Mouse (Mus musculus) kidney, postnatal 0 days (tissue): ENCODE measurements around the gene Gm364. TPM values are rescaled to one million over a fixed set of nuclear protein-coding genes. Genes with fewer than 3 reads are reported as not detected.

Experiments used
- ATAC-seq: fragments of 200-750 bp; cut with Nextera tagmentation; replicated peaks from 2 replicates; pipeline ENCODE4 v1.8.0; 2017; ENCODE audit warnings: low read depth, moderate number of reproducible peaks, moderate TSS enrichment, moderate library complexity; ENCODE audit not compliant: low FRiP score
- DNase-seq: peaks from one replicate; pipeline ENCODE4 v3.0.0-alpha.2; 2016; ENCODE audit warnings: low spot score
- H3K27ac ChIP-seq: fragments of 300-500 bp; sonication (generic); 2 replicates; pipeline ENCODE4 v1.5.1; 2014; ENCODE audit warnings: mild to moderate bottlenecking
- H3K27me3 ChIP-seq: fragments of 300-500 bp; sonication (generic); 2 replicates; pipeline ENCODE4 v1.6.1; 2014; ENCODE audit warnings: low read length, mixed read lengths; ENCODE audit not compliant: insufficient read depth
- H3K36me3 ChIP-seq: fragments of 300-500 bp; sonication (generic); 2 replicates; pipeline ENCODE4 v1.6.1; 2014; ENCODE audit warnings: low read length, mixed read lengths; ENCODE audit not compliant: insufficient read depth
- H3K4me1 ChIP-seq: fragments of 300-500 bp; sonication (generic); replicated peaks from 2 replicates; pipeline ENCODE4 v1.6.1; 2014; ENCODE audit warnings: antibody characterized with exemption, low read length, mixed read lengths; ENCODE audit not compliant: insufficient read depth
- H3K4me2 ChIP-seq: fragments of 300-500 bp; sonication (generic); 2 replicates; pipeline ENCODE4 v1.6.1; 2014; ENCODE audit warnings: mild to moderate bottlenecking, low read length, moderate library complexity, mixed read lengths
- H3K4me3 ChIP-seq: fragments of 300-500 bp; sonication (generic); replicated peaks from 2 replicates; pipeline ENCODE4 v1.5.1; 2014; ENCODE audit warnings: low read depth, low read length
- H3K9ac ChIP-seq: fragments of 300-500 bp; sonication (generic); 2 replicates; pipeline ENCODE4 v1.6.1; 2014; ENCODE audit warnings: low read depth, low read length
- H3K9me3 ChIP-seq: fragments of 300-500 bp; sonication (generic); replicated peaks from 2 replicates; pipeline ENCODE4 v1.6.1; 2016; ENCODE audit warnings: low read length, inconsistent platforms, mixed read lengths
- CTCF ChIP-seq: IDR thresholded peaks from 2 replicates; pipeline ENCODE4 v1.5.1; 2016; ENCODE audit warnings: antibody characterized with exemption, low read depth, mild to moderate bottlenecking, moderate library complexity
- WGBS: fragments of 180-500 bp; shearing (Covaris S2); extraction: QIAGEN DNeasy Blood & Tissue Kit; methylation state at CpG from one replicate; pipeline ENCODE4 v1.1.7; 2014; 5-methylcytosine and 5-hydroxymethylcytosine counted together
- polyA plus RNA-seq: library from polyadenylated mRNA; unstranded; fragments of >200 nt; fragmentation: Nextera tagmentation; extraction: Ambion mirVana; gene quantifications from 2 replicates; pipeline ENCODE4 v1.2.1, GENCODE M21; 2015

Gene Gm364
- polyA plus RNA-seq = 0.06 TPM in 1 of 2 replicates, not detected in the other

DNA sequence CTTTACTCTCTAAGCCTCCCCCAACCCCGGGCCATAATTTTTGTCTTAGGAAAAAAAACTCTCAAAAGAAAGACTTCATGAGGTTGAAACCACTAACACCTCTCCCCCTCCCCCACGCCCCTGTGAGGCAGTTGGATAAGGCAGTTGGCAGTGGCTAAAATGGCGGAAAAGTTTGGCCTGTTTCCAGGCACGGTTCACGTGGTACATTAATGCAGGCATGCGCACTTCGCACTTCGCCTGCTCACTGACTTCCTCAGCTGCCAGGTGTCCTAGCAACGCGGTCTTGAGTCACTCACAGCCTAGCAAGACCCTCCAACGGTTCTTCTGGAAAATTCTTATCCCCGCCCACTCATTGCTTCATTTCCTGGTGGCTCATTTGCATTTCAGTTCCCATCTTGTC, at the start of gene Gm364:
Gene Gm364, plus strand, starts transcription at position 386 of the 400 bp plus-strand sequence.
- H3K27me3 ChIP-seq = no peaks in the 10 kb centered on the region
- no peak for TF ChIP-seq CTCF
- H3K9ac ChIP-seq = no peak within 1 kb of the TSS
- DNase-seq = no peak
- H3K9me3 ChIP-seq = no peaks in the 10 kb centered on the region
- H3K27ac ChIP-seq = no peak within 1 kb of the TSS
- no peaks in the 10 kb centered on the region for H3K36me3 ChIP-seq
- no peak for ATAC-seq
- WGBS = 89% methylated on average over 12 of the region's 12 CpGs
- H3K4me3 ChIP-seq = no peak within 1 kb of the TSS
- H3K4me1 ChIP-seq = no peaks in the 10 kb centered on the region
- H3K4me2 ChIP-seq = no peak within 1 kb of the TSS

DNA sequence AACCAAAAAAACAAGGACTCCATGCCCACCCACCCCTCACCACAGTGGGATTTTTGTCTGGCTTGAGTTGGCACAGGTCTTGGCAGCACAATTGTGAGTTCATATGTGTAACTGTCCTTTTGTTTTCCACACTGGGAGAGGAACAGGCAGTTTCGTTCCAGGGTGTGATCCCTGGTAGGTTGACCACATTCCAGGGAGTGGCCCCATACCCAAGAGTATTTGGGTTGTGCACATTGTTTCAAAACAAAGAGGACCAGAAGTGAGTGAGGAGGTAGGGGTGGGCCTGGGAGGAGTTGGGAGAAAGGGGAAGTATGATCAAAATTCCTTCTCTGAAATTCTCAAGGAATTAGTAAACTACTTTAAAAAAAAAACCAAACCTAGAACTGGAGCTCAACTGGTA, 49.6 kb upstream of the Gm364 start:
- 75% methylated on average over 1 of the region's 1 CpGs for WGBS
- no peaks in the 10 kb centered on the region for H3K9me3 ChIP-seq
- H3K4me2 ChIP-seq = no peak overlapping the region
- H3K4me1 ChIP-seq = no peaks in the 10 kb centered on the region
- DNase-seq = no peak
- H3K4me3 ChIP-seq = no peak overlapping the region
- no peak for ATAC-seq
- H3K36me3 ChIP-seq = no peaks in the 10 kb centered on the region
- H3K9ac ChIP-seq = no peak overlapping the region
- H3K27me3 ChIP-seq = no peaks in the 10 kb centered on the region
- TF ChIP-seq CTCF = no peak
- H3K27ac ChIP-seq = no peak overlapping the region

DNA sequence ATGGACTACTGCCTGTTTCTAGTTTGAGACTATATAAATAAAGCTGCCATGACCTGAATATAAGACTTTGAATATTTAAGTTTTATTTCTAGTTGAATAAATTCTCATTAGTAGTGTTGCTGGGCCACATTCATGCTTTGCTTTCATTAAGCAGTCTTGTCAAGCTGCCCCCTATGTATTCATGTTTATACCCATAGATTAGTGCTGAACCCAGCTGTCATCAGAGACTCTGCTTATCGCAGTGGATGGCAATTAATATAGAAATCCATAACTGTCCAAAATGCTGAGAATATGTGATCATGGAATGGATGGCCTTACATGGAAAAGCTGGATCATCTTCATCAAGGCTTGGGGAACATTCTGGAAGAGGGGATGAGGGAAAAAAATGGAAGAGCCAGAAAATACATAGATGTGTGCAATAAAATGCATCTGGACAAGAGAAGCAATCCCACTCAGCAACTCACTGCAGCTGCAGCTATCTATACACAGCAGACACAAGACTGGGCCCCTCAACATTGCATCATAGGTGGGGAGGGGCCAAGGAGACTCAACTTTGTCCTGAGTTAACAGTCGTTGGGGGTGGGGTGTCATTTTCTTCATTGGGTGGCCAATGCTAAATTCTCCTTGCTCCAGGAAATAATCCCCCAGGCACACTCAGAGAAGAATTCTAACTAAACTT, 43.9 kb upstream of the Gm364 start:
- Histone ChIP-seq H3K27me3 (no peaks in the 10 kb centered on the region), H3K4me2 (no peak overlapping the region), H3K9me3 (no peaks in the 10 kb centered on the region), H3K36me3 (no peaks in the 10 kb centered on the region), H3K27ac (no peak overlapping the region), H3K4me1 (no peaks in the 10 kb centered on the region), H3K4me3 (no peak overlapping the region), H3K9ac (no peak overlapping the region)
- WGBS = 61% methylated on average over 2 of the region's 2 CpGs
- TF ChIP-seq CTCF = no peak
- no peak for ATAC-seq
- no peak for DNase-seq

DNA sequence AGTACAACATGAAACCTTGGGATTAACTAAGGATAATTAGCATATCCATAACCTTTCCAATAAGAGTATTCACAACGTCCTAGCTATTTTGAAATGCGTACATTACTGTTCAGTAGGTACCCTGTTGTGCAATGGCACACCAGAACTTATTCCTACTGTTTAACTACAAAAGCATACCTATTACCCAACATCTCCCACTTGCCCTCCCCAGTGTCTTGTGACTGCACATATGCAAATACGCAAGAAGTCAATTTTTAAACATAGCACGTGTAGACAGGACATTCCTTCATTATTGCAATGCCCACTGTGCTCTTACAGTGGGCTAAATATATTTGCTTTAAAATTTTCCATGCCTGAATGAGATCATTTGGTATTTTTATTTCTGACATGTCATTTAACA, 36.0 kb upstream of the Gm364 start:
- Histone ChIP-seq H3K4me2 (no peak overlapping the region), H3K4me3 (no peak overlapping the region), H3K36me3 (no peaks in the 10 kb centered on the region), H3K4me1 (no peaks in the 10 kb centered on the region), H3K27ac (no peak overlapping the region), H3K9ac (no peak overlapping the region), H3K9me3 (no peaks in the 10 kb centered on the region), H3K27me3 (no peaks in the 10 kb centered on the region)
- TF ChIP-seq CTCF = no peak
- WGBS = 79% methylated on average over 4 of the region's 4 CpGs
- DNase-seq (no peak), ATAC-seq (peak; percentile 71; the same call in 1 of the 2 replicates)

DNA sequence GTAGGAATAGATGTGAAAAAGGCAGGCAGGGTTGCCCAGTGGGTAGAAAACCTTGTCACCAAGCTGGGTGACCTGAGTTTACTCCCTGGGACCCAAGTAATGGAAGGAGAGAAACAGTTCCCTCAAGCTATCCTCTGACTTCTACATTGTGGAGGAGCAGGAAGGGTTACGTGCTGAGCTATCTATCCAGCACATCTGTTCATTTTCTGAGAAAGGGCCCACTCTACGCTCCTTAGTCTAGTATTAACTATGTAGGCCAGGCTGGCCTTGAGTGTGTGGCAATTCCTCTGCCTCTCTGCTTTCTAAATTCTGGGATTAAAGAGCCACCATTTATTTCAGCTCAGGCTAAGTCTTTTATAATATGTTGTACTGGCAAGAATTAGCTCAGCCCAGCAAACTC, 35.4 kb upstream of the Gm364 start:
- no peak for TF ChIP-seq CTCF
- Histone ChIP-seq H3K36me3 (no peaks in the 10 kb centered on the region), H3K27ac (no peak overlapping the region), H3K27me3 (no peaks in the 10 kb centered on the region), H3K9ac (no peak overlapping the region), H3K4me1 (no peaks in the 10 kb centered on the region), H3K4me2 (no peak overlapping the region), H3K4me3 (no peak overlapping the region), H3K9me3 (no peaks in the 10 kb centered on the region)
- no peak for ATAC-seq
- no peak for DNase-seq
- WGBS = 79% methylated on average over 2 of the region's 2 CpGs

DNA sequence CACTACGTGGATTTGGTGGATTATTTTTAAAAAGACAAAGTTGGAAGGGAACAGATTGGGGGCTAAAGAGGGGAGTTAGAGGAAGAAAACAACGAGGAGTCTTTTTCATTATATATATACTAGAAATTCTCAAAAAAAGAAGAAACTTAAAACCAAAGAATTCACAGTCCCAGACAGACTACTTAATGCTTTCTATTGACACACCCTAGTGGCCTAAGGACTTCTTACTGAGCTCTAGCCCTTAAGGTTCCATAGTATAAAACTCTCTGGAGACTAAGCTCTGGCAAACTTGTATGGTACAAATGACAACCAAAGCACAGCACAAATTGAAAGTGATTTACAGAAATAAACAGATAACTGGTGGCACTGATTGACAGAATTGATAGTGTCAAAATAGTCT, 34.9 kb upstream of the Gm364 start:
- H3K4me3 ChIP-seq = no peak overlapping the region
- no peak overlapping the region for H3K9ac ChIP-seq
- ATAC-seq = no peak
- H3K36me3 ChIP-seq = no peaks in the 10 kb centered on the region
- WGBS = 75% methylated on average over 2 of the region's 2 CpGs
- no peaks in the 10 kb centered on the region for H3K9me3 ChIP-seq
- H3K4me2 ChIP-seq = no peak overlapping the region
- no peak for DNase-seq
- H3K27me3 ChIP-seq = no peaks in the 10 kb centered on the region
- no peak overlapping the region for H3K27ac ChIP-seq
- H3K4me1 ChIP-seq = no peaks in the 10 kb centered on the region
- TF ChIP-seq CTCF = no peak

DNA sequence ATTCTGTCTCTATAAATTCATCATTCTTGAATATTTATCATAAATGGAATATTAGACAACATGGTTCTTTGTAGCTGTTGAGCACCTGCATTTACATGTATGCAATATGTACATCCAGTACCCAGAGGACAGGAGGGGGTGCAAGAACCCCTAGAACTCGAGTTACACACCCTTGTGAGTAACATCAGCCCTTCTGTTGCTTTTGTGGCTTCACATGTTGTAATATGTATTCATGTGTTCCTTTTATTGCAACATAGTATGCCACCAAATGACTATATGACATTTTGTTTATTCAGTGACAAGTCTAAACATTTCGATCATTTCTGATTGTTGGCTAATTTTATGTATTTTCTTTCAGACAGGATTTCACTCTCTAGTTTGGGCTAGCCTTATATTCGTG, 31.9 kb upstream of the Gm364 start:
- H3K27me3 ChIP-seq = no peaks in the 10 kb centered on the region
- 0 out of 2 replicates have a peak, but pooled peaks cover 2% of the 10 kb centered on the region for H3K36me3 ChIP-seq
- WGBS = 75% methylated on average over 3 of the region's 3 CpGs
- no peaks in the 10 kb centered on the region for H3K9me3 ChIP-seq
- TF ChIP-seq CTCF = no peak
- no peak overlapping the region for H3K9ac ChIP-seq
- no peak overlapping the region for H3K27ac ChIP-seq
- no peak overlapping the region for H3K4me2 ChIP-seq
- no peak for DNase-seq
- H3K4me3 ChIP-seq = no peak overlapping the region
- H3K4me1 ChIP-seq = no peaks in the 10 kb centered on the region
- ATAC-seq = no peak
